Mouse (Mus musculus): ENCODE data around the gene Mmel1. TPM values are rescaled to one million over a fixed set of nuclear protein-coding genes. Genes with fewer than 3 reads are reported as not detected.

Mmel1 gene
- polyA plus RNA-seq, 1 experiment from 2014 or later = 0.18 TPM

- Histone ChIP-seq H3K9me3 (no peaks in the 10 kb centered on the region), H3K9ac (no peak overlapping the region), H3K27me3 (peaks cover 34% of the 10 kb centered on the region), H3K27ac (no peak overlapping the region), H3K4me1 (no peaks in the 10 kb centered on the region), H3K4me3 (no peak overlapping the region), H3K4me2 (replicated peaks) (no peak overlapping the region), H3K36me3 (no peaks in the 10 kb centered on the region)
- WGBS = 81% methylated on average over 4 of the region's 4 CpGs
- no peak for ATAC-seq (ENCODE audit: insufficient number of reproducible peaks, insufficient read depth, low FRiP score, low TSS enrichment)
Measured at GRCm38 (mm10) chr4:154853881-154854280, 15.5 kb upstream of the Mmel1 start.

DNA sequence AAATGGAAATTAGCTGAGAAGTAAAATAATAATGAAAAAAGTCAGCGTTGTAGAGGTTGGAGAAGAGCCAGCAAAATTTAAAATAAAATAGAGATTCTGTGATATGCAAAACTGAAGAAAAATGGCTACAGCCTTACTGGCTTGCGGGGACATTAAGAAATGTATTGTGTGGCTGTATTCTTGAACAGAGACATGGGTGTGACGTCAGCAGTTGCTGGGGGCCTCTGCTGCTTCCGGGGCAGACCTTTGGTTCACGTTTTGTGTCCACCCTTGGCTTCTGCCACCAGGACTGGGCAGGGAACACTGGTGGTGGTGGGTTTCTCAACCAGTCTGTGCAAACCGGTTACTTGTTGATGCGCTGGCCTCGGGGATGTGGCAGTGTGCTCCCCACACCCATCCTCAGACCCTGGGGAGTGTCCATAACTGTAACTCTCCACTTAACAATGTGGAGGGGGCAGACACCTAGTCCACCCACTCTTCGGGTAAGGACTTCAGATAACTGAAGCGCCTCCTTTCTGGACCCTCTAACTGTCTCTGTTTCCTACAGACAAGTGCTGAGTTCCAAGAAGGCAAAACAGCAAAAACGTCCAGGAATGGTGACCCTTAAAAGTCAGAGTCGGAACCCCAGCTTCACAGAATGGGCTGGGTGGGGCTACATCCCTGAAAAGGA, 14.6 kb upstream of the Mmel1 start:
- peaks cover 41% of the 10 kb centered on the region for H3K27me3 ChIP-seq
- no peak overlapping the region for H3K27ac ChIP-seq
- H3K36me3 ChIP-seq = no peaks in the 10 kb centered on the region
- WGBS = 53% methylated on average over 12 of the region's 12 CpGs
- no peak overlapping the region for H3K9ac ChIP-seq
- 0 out of 2 replicates have a peak overlapping the region, but pooled peaks have one; percentile 86 for H3K4me2 ChIP-seq (replicated peaks)
- H3K4me3 ChIP-seq = no peak overlapping the region
- H3K9me3 ChIP-seq = no peaks in the 10 kb centered on the region
- no peak for ATAC-seq (ENCODE audit: insufficient number of reproducible peaks, insufficient read depth, low FRiP score, low TSS enrichment)
- no peaks in the 10 kb centered on the region for H3K4me1 ChIP-seq

GRCm38 (mm10) chr4:154855721-154856479, 13.5 kb upstream of the Mmel1 start:
- H3K9ac ChIP-seq = peak overlapping the region; percentile 24; the same call in 1 of the 2 replicates
- H3K27me3 ChIP-seq = peaks cover 41% of the 10 kb centered on the region
- no peaks in the 10 kb centered on the region for H3K36me3 ChIP-seq
- WGBS = under 1% methylated on average over 110 of the region's 110 CpGs
- no peaks in the 10 kb centered on the region for H3K9me3 ChIP-seq
- no peak overlapping the region; the same call in 1 of the 2 replicates for H3K27ac ChIP-seq
- peak overlapping the region; percentile 45 for H3K4me3 ChIP-seq
- peak; percentile 91 for ATAC-seq (ENCODE audit: insufficient number of reproducible peaks, insufficient read depth, low FRiP score, low TSS enrichment)
- no peaks in the 10 kb centered on the region for H3K4me1 ChIP-seq
- H3K4me2 ChIP-seq (replicated peaks) = peak overlapping the region; percentile 86

DNA sequence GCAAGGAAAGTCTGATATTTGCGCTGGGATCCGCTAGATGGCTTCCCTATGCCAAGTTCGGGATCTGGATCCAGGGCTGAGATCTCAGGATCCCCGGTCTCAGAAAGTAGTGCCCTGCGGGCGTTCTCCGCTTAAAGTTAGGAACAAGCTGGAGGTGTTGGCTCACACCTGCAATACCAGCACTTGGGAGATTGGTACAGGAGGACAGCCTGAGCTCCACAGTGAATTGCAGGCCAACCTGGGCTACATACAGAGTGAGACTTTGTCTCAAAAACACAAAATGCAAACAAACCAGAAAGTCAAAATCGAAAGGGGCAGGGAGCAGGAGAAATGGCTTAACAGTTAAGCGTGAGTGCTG, 12.9 kb upstream of the Mmel1 start:
- peak; percentile 32; the same call in 1 of the 2 replicates for ATAC-seq (ENCODE audit: insufficient number of reproducible peaks, insufficient read depth, low FRiP score, low TSS enrichment)
- peak overlapping the region; percentile 24; the same call in 1 of the 2 replicates for H3K9ac ChIP-seq
- no peaks in the 10 kb centered on the region for H3K4me1 ChIP-seq
- H3K9me3 ChIP-seq = no peaks in the 10 kb centered on the region
- peak overlapping the region; percentile 86 for H3K4me2 ChIP-seq (replicated peaks)
- peaks cover 41% of the 10 kb centered on the region for H3K27me3 ChIP-seq
- H3K4me3 ChIP-seq = peak overlapping the region; percentile 45
- H3K36me3 ChIP-seq = no peaks in the 10 kb centered on the region
- 19% methylated on average over 9 of the region's 9 CpGs for WGBS
- no peak overlapping the region for H3K27ac ChIP-seq

- H3K27me3 ChIP-seq = peaks cover 41% of the 10 kb centered on the region
- no peaks in the 10 kb centered on the region for H3K4me1 ChIP-seq
- ATAC-seq (ENCODE audit: insufficient number of reproducible peaks, insufficient read depth, low FRiP score, low TSS enrichment) = no peak
- no peaks in the 10 kb centered on the region for H3K36me3 ChIP-seq
- no peaks in the 10 kb centered on the region for H3K9me3 ChIP-seq
- 89% methylated on average over 7 of the region's 7 CpGs for WGBS
- no peak overlapping the region for H3K27ac ChIP-seq
- H3K9ac ChIP-seq = no peak overlapping the region
- peak overlapping the region; percentile 45; the same call in 1 of the 2 replicates for H3K4me3 ChIP-seq
- peak overlapping the region; percentile 86 for H3K4me2 ChIP-seq (replicated peaks)
Measured at GRCm38 (mm10) chr4:154856882-154857281, 12.5 kb upstream of the Mmel1 start.

DNA sequence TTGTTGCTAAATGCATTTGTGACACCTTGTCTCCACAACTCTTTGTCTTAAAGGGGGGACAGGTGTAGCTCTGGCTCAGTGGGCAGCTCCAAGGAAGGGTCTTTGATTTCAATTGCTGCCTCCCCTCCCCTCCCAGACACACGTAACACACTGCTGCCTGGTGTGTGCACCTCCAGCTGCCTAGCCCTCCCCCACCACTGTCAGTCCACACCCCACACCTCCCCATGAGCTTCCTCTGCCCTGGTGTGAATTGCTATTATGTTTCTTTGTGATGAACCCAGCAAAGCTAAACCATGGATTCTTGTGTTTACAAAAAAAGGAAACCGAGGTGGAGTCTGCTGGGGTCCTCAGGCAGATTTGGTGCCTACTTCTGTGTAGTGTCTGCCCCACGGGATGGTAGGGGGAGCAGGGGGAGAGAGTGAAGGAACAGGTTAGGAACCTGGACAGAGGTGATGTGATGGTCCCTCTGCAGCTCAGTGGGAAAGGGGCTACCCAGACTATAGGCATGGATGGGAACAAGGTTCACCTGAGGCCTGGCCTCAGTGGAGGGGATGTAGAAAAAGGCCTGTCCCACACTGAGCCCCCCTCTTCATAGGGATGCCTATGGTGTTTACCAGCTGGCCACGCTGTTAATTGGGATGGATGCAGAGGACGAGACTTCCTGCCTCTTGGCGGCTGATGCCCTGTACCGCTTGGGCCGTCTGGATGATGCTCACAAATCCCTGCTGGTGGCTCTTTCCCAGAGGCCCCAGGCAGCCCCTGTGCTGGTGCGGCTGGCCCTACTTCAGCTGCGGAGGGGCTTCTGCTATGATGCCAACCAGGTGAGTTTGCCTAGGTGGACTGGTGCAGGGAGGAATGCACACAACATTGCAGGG, 11.8 kb upstream of the Mmel1 start:
- Histone ChIP-seq H3K36me3 (no peaks in the 10 kb centered on the region), H3K9ac (no peak overlapping the region), H3K4me1 (no peaks in the 10 kb centered on the region), H3K27me3 (peaks cover 41% of the 10 kb centered on the region), H3K27ac (no peak overlapping the region), H3K4me3 (no peak overlapping the region), H3K9me3 (no peaks in the 10 kb centered on the region), H3K4me2 (replicated peaks) (no peak overlapping the region)
- ATAC-seq (ENCODE audit: insufficient number of reproducible peaks, insufficient read depth, low FRiP score, low TSS enrichment) = no peak
- 69% methylated on average over 10 of the region's 10 CpGs for WGBS

- 74% methylated on average over 3 of the region's 3 CpGs for WGBS
- Histone ChIP-seq H3K4me2 (replicated peaks) (no peak overlapping the region), H3K36me3 (no peaks in the 10 kb centered on the region), H3K9me3 (no peaks in the 10 kb centered on the region), H3K27ac (no peak overlapping the region), H3K9ac (no peak overlapping the region), H3K4me3 (no peak overlapping the region), H3K27me3 (peaks cover 41% of the 10 kb centered on the region), H3K4me1 (no peaks in the 10 kb centered on the region)
- no peak for ATAC-seq (ENCODE audit: insufficient number of reproducible peaks, insufficient read depth, low FRiP score, low TSS enrichment)
Measured at GRCm38 (mm10) chr4:154858601-154859000, 10.8 kb upstream of the Mmel1 start.

DNA sequence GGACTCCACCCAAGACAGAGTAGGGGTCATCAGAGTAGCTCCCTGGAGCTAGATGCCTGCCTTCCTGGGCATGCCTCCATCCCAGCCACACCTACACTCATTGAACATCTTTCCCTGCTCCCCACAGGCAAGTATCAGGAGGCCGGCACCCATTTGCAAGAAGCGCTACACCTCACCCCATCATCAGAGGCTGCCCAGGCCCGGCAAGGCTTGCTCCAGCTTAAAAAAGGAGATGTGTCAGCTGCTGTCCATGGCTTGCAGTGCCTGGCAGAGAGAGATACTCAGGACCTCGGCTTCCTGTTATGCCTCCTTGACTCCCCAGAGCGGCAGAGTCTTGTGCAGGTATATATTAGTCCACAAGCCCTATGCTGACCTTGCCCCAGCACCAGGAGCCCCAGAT, 7.4 kb upstream of the Mmel1 start:
- H3K4me3 ChIP-seq = no peak overlapping the region
- H3K36me3 ChIP-seq = no peaks in the 10 kb centered on the region
- WGBS = 84% methylated on average over 5 of the region's 5 CpGs
- ATAC-seq (ENCODE audit: insufficient number of reproducible peaks, insufficient read depth, low FRiP score, low TSS enrichment) = no peak
- H3K4me2 ChIP-seq (replicated peaks) = no peak overlapping the region
- peaks cover 16% of the 10 kb centered on the region for H3K27me3 ChIP-seq
- no peaks in the 10 kb centered on the region for H3K9me3 ChIP-seq
- H3K9ac ChIP-seq = no peak overlapping the region
- no peak overlapping the region for H3K27ac ChIP-seq
- H3K4me1 ChIP-seq = peaks cover 7% of the 10 kb centered on the region

- Histone ChIP-seq H3K4me2 (replicated peaks) (no peak overlapping the region), H3K9ac (no peak overlapping the region), H3K4me1 (peaks cover 7% of the 10 kb centered on the region), H3K4me3 (no peak overlapping the region), H3K27ac (peak overlapping the region; percentile 87), H3K36me3 (no peaks in the 10 kb centered on the region), H3K9me3 (no peaks in the 10 kb centered on the region), H3K27me3 (peaks cover 9% of the 10 kb centered on the region; the same call in 1 of the 2 replicates)
- no peak for ATAC-seq (ENCODE audit: insufficient number of reproducible peaks, insufficient read depth, low FRiP score, low TSS enrichment)
- WGBS = 85% methylated on average over 3 of the region's 3 CpGs
Measured at GRCm38 (mm10) chr4:154863436-154863935, 5.9 kb upstream of the Mmel1 start.

GRCm38 (mm10) chr4:154864271-154864771, 5.1 kb upstream of the Mmel1 start:
- Histone ChIP-seq H3K36me3 (no peaks in the 10 kb centered on the region), H3K27ac (peak overlapping the region; percentile 87), H3K4me3 (peak overlapping the region; percentile 22), H3K9ac (peak overlapping the region; percentile 55), H3K9me3 (no peaks in the 10 kb centered on the region), H3K4me1 (peaks cover 7% of the 10 kb centered on the region), H3K27me3 (peaks cover 3% of the 10 kb centered on the region; the same call in 1 of the 2 replicates), H3K4me2 (replicated peaks) (peak overlapping the region; percentile 50)
- WGBS = under 1% methylated on average over 18 of the region's 18 CpGs
- peak; percentile 86 for ATAC-seq (ENCODE audit: insufficient number of reproducible peaks, insufficient read depth, low FRiP score, low TSS enrichment)

Data from embryonic facial prominence, embryonic 12.5 days (tissue).